Mouse (Mus musculus) erythroblast, embryonic 14.5 days (primary cell): ENCODE results near the gene Glud1.

Source experiments
- GATA1 ChIP-seq: IDR thresholded peaks from 2 replicates; pipeline ENCODE4 v1.6.1; 2012; ENCODE audit warnings: low read length, inconsistent platforms, mixed read lengths
- TAL1 ChIP-seq: IDR thresholded peaks from 3 replicates; pipeline ENCODE4 v1.6.1; 2012; ENCODE audit warnings: low read length, inconsistent platforms, mixed read lengths

DNA sequence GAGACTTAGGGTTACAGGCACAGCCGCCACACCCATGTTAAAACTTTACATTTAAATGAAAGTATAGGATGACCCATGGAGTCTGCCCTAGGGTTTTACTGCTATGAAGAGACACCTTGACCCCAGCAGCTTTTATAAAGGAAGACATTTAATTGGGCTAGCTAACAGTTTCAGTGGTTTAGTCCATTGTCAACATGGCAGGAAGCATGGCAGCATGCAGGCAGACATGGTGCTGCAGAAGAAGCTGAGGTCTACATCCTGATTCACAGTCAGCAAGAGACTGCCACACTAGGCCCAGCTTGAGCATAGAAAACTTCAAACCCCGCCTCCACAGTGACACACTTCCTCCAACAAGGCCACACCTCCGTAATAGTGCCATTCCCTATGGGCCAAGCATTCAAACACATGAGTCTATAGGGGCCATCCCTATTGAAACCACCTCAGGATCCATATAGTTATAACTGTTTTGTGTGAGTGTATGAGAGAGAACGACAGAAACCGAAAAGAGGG lies 13.1 kb downstream of the Glud1 start:
- TF ChIP-seq TAL1, result no peak
- TF ChIP-seq GATA1, result no peak
